In genomic region chr2:30381377-30381725, GRCm38 (mm10) we compare ENCODE assay signal across 13 mouse cellular contexts. TPM values are rescaled to one million over a fixed set of nuclear protein-coding genes. Genes with fewer than 3 reads are reported as not detected.
DNase-seq lines count a peak whose midpoint lies in the region; ATAC-seq and TF ChIP-seq lines count a peak whose summit lies in the region.
"Had no signal": no experiment of that assay in that cellular context is flagged by ENCODE, and none has a peak within 500 bp of the region (broad histone marks: within the 10 kb centered on the region; RNA-seq: fewer than 3 reads in every experiment).

No protein-coding gene starts in this region.

- no peaks in the 10 kb centered on the region for H3K9me3 ChIP-seq in heart, embryonic 11.5 days (replicated peaks; ENCODE audit: control insufficient read depth, low read length)
- H3K9me3 ChIP-seq: limb, embryonic 13.5 days; midbrain, embryonic 13.5 days had no signal

- H3K36me3 ChIP-seq in heart, embryonic 11.5 days (ENCODE audit: control insufficient read depth, insufficient read depth, low read length) = peaks cover 37% of the 10 kb centered on the region
- no peaks in the 10 kb centered on the region; the same call in 1 of the 2 replicates for H3K36me3 ChIP-seq in kidney, adult 2 months (ENCODE audit: control insufficient read depth, insufficient read depth, low read length)

- H3K4me3 ChIP-seq in heart, embryonic 11.5 days (ENCODE audit: low read depth, low read length) = no peak overlapping the region
- H3K4me3 ChIP-seq in kidney, adult 2 months (ENCODE audit: insufficient read depth, low read depth, low read length) = no peak overlapping the region
- H3K4me3 ChIP-seq: limb, embryonic 13.5 days; midbrain, embryonic 13.5 days had no signal

- no peak for TF ChIP-seq CTCF in kidney, adult 2 months (conservative IDR thresholded peaks at IDR 0.05; ENCODE audit: insufficient read depth, insufficient read length, low read depth, low read length)

- H3K27ac ChIP-seq in heart, embryonic 11.5 days (ENCODE audit: low read depth, low read length) = no peak overlapping the region
- H3K27ac ChIP-seq in kidney, adult 2 months (ENCODE audit: insufficient read depth, low read depth, low read length) = no peak overlapping the region
- H3K27ac ChIP-seq: kidney, postnatal 0 days; limb, embryonic 13.5 days; midbrain, embryonic 13.5 days had no signal

- WGBS in heart, embryonic 11.5 days (ENCODE audit: insufficient replicate concordance) = 89% methylated on average over 4 of the region's 4 CpGs
- WGBS in kidney, adult 2 months = 97% methylated on average over 4 of the region's 4 CpGs

- H3K4me1 ChIP-seq in heart, embryonic 11.5 days (ENCODE audit: control insufficient read depth, insufficient read depth, low read length) = no peaks in the 10 kb centered on the region
- no peaks in the 10 kb centered on the region for H3K4me1 ChIP-seq in kidney, adult 2 months (ENCODE audit: control insufficient read depth, insufficient read depth, low read length)
- H3K4me1 ChIP-seq: limb, embryonic 13.5 days; midbrain, embryonic 13.5 days had no signal

- ATAC-seq in heart, embryonic 11.5 days (replicated peaks; ENCODE audit: insufficient number of reproducible peaks, low FRiP score, low TSS enrichment) = 0 out of 2 replicates have a peak, but pooled peaks have one; percentile 11
- peak; percentile 60 for ATAC-seq in megakaryocyte progenitor cell, adult 5-6 weeks (replicated peaks; ENCODE audit: poor library complexity)
- ATAC-seq: midbrain, embryonic 13.5 days had no signal

- DNase-seq in gastrocnemius, adult 18-20 months (ENCODE audit: low spot score) = peak; percentile 66
- DNase-seq in gastrocnemius, postnatal 36 days = no peak
- peak; percentile 55 for DNase-seq in c-Kit-positive CD71-positive TER-119-negative erythroid progenitor cells, embryonic 14.5 days (ENCODE audit: low read depth)
- DNase-seq in kidney, adult 2 months = no peak
- no peak for DNase-seq in layer of hippocampus, postnatal 25 days (ENCODE audit: extremely low spot score in 1 of 2, low spot score in 1 of 2)
- no peak for DNase-seq in kidney, adult 11 months
- DNase-seq: layer of hippocampus, adult 9-11 months; thymus, postnatal 25 days had no signal

- H3K4me2 ChIP-seq in heart, embryonic 11.5 days = no peak overlapping the region
- H3K4me2 ChIP-seq: limb, embryonic 13.5 days; midbrain, embryonic 13.5 days had no signal

- H3K27me3 ChIP-seq in heart, embryonic 11.5 days (ENCODE audit: control insufficient read depth, insufficient read depth, low read length) = no peaks in the 10 kb centered on the region
- no peaks in the 10 kb centered on the region for H3K27me3 ChIP-seq in kidney, adult 2 months (replicated peaks; ENCODE audit: control insufficient read depth, insufficient read depth, low read length)
- H3K27me3 ChIP-seq: limb, embryonic 13.5 days; midbrain, embryonic 13.5 days had no signal

- no peak for TF ChIP-seq POLR2A in kidney, adult 2 months (IDR thresholded peaks at IDR 0.05; ENCODE audit: low read depth, low read length)

- intact Hi-C loops in gastrocnemius, postnatal 36 days (cut with DNase I) = no loop called here

- no peak overlapping the region for H3K9ac ChIP-seq in heart, embryonic 11.5 days (ENCODE audit: low read depth, low read length)
- H3K9ac ChIP-seq: limb, embryonic 13.5 days; midbrain, embryonic 13.5 days had no signal

RNA-seq across cellular contexts. Expression of gene Dolpp1, which starts 10.7 kb away (rescaled TPM):
- total RNA-seq in gastrocnemius, adult 18-20 months (2021) = 1 to 10 TPM; 4.9 to 6.9 TPM
- 1 to 10 TPM; 5.5 to 6.7 TPM for total RNA-seq in gastrocnemius, postnatal 36 days (2021)
- 19.5 and 21.3 TPM in 2 replicates for polyA plus RNA-seq in heart, embryonic 11.5 days (2014; fragmentation: Nextera tagmentation; extraction: Ambion mirVana)
- total RNA-seq in megakaryocyte progenitor cell, adult 5-6 weeks (2015) = 4.0 and 8.1 TPM in 2 replicates
- 16.3 and 26.0 TPM in 2 replicates for total RNA-seq in megakaryocyte progenitor cell, adult 5-6 weeks (2017)
- polyA plus RNA-seq in kidney, adult 2 months (2012; rRNA removed) = 30.6 and 36.4 TPM in 2 replicates
- total RNA-seq in layer of hippocampus, postnatal 25 days (2021) = 10 to 100 TPM; 25.1 to 27.5 TPM

RNA-seq across cellular contexts. Expression of gene Miga2, which starts 17.3 kb away (rescaled TPM):
- 10 to 100 TPM; 24.8 to 31.0 TPM for total RNA-seq in gastrocnemius, adult 18-20 months (2021)
- 10 to 100 TPM; 15.5 to 19.6 TPM for total RNA-seq in gastrocnemius, postnatal 36 days (2021)
- polyA plus RNA-seq in heart, embryonic 11.5 days (2014; fragmentation: Nextera tagmentation; extraction: Ambion mirVana) = 22.2 and 22.9 TPM in 2 replicates
- 4.2 and 5.0 TPM in 2 replicates for total RNA-seq in megakaryocyte progenitor cell, adult 5-6 weeks (2015)
- 11.7 and 12.3 TPM in 2 replicates for total RNA-seq in megakaryocyte progenitor cell, adult 5-6 weeks (2017)
- 46.8 and 53.3 TPM in 2 replicates for polyA plus RNA-seq in kidney, adult 2 months (2012; rRNA removed)
- total RNA-seq in layer of hippocampus, postnatal 25 days (2021) = 100 to 1,000 TPM; 102 to 110 TPM

RNA-seq across cellular contexts. Expression of gene Sh3glb2, which starts 22.2 kb away (rescaled TPM):
- total RNA-seq in gastrocnemius, adult 18-20 months (2021) = 10 to 100 TPM; 15.7 to 17.5 TPM
- total RNA-seq in gastrocnemius, postnatal 36 days (2021) = 10 to 100 TPM; 16.3 to 17.6 TPM
- 78.8 and 80.2 TPM in 2 replicates for polyA plus RNA-seq in heart, embryonic 11.5 days (2014; fragmentation: Nextera tagmentation; extraction: Ambion mirVana)
- total RNA-seq in megakaryocyte progenitor cell, adult 5-6 weeks (2015) = 16.1 and 16.7 TPM in 2 replicates
- 23.4 and 24.8 TPM in 2 replicates for total RNA-seq in megakaryocyte progenitor cell, adult 5-6 weeks (2017)
- 84.6 and 132 TPM in 2 replicates for polyA plus RNA-seq in kidney, adult 2 months (2012; rRNA removed)
- total RNA-seq in layer of hippocampus, postnatal 25 days (2021) = 100 to 1,000 TPM; 249 to 278 TPM

RNA-seq across cellular contexts. Expression of gene Crat, which starts 34.3 kb away (rescaled TPM):
- total RNA-seq in gastrocnemius, adult 18-20 months (2021) = 100 to 1,000 TPM; 378 to 382 TPM
- 100 to 1,000 TPM; 356 to 381 TPM for total RNA-seq in gastrocnemius, postnatal 36 days (2021)
- 61.5 and 66.0 TPM in 2 replicates for polyA plus RNA-seq in heart, embryonic 11.5 days (2014; fragmentation: Nextera tagmentation; extraction: Ambion mirVana)
- 21.2 and 31.7 TPM in 2 replicates for total RNA-seq in megakaryocyte progenitor cell, adult 5-6 weeks (2015)
- 8.4 and 9.1 TPM in 2 replicates for total RNA-seq in megakaryocyte progenitor cell, adult 5-6 weeks (2017)
- 214 and 254 TPM in 2 replicates for polyA plus RNA-seq in kidney, adult 2 months (2012; rRNA removed)
- total RNA-seq in layer of hippocampus, postnatal 25 days (2021) = 10 to 100 TPM; 49.6 to 51.1 TPM

RNA-seq across cellular contexts. Expression of gene Ptpa, which starts 34.5 kb away (rescaled TPM):
- 10 to 100 TPM; 62.9 to 65.1 TPM for total RNA-seq in gastrocnemius, adult 18-20 months (2021)
- total RNA-seq in gastrocnemius, postnatal 36 days (2021) = 10 to 100 TPM; 55.1 to 58.9 TPM
- 50.3 and 63.5 TPM in 2 replicates for polyA plus RNA-seq in heart, embryonic 11.5 days (2014; fragmentation: Nextera tagmentation; extraction: Ambion mirVana)
- 75.9 and 90.4 TPM in 2 replicates for total RNA-seq in megakaryocyte progenitor cell, adult 5-6 weeks (2015)
- 63.0 and 63.3 TPM in 2 replicates for total RNA-seq in megakaryocyte progenitor cell, adult 5-6 weeks (2017)
- 132 and 176 TPM in 2 replicates for polyA plus RNA-seq in kidney, adult 2 months (2012; rRNA removed)
- total RNA-seq in layer of hippocampus, postnatal 25 days (2021) = 100 to 1,000 TPM; 163 to 169 TPM

Comparison
In these comparisons a context has a peak if more than half of its experiments do, and no peak if none do; other contexts are left out.
1. DNase-seq: peak in gastrocnemius, adult 18-20 months (single experiment) and c-Kit-positive CD71-positive TER-119-negative erythroid progenitor cells, embryonic 14.5 days (single experiment); none in gastrocnemius, postnatal 36 days (0 of 2), kidney, adult 2 months (single experiment), layer of hippocampus, postnatal 25 days (0 of 2) and kidney, adult 11 months (single experiment).
2. RNA of gene Sh3glb2, which starts 22.2 kb away (total RNA-seq): 249 to 278 TPM in layer of hippocampus, postnatal 25 days; 16.1 to 24.8 TPM in megakaryocyte progenitor cell, adult 5-6 weeks, 16.3 to 17.6 TPM in gastrocnemius, postnatal 36 days and 15.7 to 17.5 TPM in gastrocnemius, adult 18-20 months; every median in the first group is over 4 times any median in the second.